Mouse (Mus musculus) thymus, postnatal 0 days (tissue): ENCODE results near the gene Taf10. TPM values are rescaled to one million over a fixed set of nuclear protein-coding genes. Genes with fewer than 3 reads are reported as not detected.
A peak's percentile ranks its signal among the peaks of the same experiment; 100 is the strongest.
"Not testable (repeated sequence)": the region's sequence is repeated elsewhere in the genome, so short reads cannot be mapped to it uniquely, and the experiment has no call there.

ENCODE experiments used
- DNase-seq: peaks from one replicate; pipeline ENCODE4 v3.0.0-alpha.2; 2015; ENCODE audit warnings: low spot score
- polyA plus RNA-seq: library from polyadenylated mRNA; unstranded; fragments of >200 nt; fragmentation: Nextera tagmentation; extraction: Ambion mirVana; gene quantifications from 2 replicates; pipeline ENCODE4 v1.2.1, GENCODE M21; 2015

The Taf10 gene
- polyA plus RNA-seq, 1 experiment from 2014 or later, result 206 TPM

DNA sequence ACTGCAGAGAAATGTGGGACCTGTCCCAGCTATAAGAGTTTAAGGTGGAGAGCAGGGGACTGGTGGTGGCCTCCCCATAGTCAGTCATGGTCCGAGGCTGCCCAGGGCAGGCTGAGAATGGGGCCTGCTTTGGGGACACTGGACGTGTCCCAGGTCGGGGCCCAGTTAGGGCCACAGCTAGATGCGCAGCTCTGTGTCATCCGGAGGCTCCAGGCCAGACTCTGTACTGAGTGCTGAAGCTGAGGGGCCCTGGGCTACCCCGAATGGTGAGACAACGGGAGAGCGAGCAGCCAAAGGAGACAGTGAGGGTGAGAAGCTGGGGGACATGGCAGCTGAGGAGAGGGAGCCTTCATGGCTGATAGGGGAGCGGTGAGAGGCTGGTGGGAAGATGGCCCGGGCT, 9.1 kb upstream of the Taf10 start:
- DNase-seq, result no peak

DNA sequence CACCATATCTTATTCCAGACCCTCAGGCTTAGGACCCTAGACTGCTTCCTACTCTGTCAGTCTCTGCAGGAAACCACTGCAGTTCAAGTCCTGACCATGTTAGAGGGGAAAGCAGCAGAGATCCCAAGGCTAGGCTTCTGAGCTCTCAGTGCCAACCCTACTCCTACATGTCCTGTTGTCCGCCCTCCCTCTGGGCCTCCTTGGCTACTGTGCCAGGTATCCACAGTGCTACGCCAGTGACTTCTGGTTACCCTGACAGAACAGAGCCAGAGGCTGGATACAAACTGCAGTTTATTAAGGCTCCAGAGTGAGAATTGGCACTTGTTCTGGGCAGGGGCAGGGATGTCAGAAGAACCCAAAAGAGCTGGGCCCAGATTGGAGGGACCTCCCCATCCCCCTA, 8.6 kb upstream of the Taf10 start:
- no peak for DNase-seq

DNA sequence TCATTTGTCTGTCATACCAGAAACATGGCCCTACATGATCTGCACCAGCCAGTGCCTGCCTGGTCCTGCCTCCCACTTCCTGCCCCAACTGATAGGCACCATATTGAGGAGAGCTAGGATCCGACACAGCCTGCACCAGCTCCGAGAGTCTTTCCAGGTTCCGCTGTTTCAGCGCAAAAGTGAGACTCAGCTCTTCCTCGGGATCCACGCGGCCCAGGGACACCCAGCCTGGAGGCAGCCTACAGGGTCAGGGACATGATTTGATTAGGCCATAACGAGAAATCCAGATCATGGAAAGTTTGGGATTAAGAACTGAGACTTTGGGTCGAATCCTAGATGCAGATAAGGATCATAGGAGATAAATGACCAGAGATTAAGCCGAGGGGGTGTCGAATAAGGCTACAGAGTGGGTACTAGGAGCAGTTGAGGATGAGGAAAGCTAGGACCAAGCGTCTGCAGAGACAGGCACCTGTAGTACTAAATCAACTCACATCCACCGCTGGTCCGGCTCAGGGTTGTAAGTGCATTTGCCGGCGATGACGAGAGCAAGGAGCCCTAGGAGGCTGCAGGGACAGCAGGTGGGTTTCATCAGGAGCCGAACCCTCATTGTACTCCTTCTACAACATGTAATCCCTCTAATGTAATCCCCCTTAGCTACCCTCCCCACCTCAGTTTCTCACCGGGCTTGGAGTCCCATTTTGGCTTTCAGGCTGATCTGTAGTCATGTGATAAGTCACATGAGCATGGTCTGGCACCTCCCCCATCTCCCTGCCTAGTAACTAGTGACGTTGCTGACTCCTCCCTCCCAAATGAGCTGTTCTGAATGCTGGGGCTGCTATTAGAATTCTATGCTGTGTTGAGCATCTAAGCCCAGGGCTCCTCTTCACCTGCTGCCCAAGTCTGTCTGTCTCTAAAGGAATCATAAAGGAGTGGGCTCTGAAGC, 7.6 kb upstream of the Taf10 start, which contains the start of gene Tpp1:
Tpp1 (minus strand) TSS at position 745 of the 943 bp plus-strand sequence.
- peak; percentile 92 for DNase-seq

DNA sequence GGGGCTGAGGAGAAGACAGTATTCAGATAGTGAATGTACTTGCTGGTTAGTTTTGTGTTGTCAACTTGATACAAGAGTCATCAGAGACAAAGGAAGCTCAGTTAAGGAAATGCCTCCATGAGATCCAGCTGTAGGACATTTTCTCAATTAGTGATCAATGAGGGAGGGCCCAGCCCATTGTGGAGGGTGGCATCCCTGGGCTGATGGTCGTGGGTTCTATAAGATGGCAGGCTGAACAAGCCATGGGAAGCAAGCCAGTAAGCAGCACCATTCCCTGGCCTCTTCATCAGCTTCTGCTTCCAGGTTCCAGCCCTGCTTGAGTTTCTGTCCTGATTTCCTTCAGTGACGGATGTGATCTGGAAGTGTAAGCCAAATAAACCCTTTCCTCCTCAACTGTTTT, 3.6 kb upstream of the Taf10 start:
- DNase-seq, result no peak

DNA sequence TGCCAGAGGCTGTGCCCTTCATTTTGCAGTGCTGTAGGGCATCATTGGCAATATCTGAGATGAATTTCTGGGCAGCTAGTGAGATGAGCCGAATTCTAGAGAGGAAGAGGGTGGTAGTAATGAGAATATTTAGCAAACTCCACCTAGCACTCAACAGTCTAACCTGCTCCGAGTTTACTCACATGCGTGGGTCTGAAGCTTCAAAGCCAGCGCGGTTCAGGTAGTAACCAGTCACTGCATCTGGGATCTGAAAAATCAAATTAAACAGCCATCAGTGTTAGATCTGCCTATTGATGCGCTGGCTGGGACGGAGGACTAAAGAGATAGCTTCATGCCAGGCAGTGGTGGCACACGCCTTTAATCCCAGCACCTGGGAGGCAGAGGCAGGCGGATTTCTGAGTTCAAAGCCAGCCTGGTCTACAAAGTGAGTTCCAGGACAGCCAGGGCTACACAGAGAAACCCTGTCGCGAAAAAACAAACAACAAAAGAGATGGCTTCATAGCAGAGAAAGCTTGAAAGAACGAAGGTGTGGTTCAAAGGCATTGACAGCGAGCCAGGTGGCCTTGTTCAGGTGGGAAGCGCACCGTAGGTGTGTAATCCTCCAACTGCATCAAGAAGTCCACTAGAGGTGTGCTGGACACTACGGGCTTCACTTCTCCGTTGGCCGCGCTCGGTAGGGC, 775 bp downstream of the Taf10 start:
- not testable (repeated sequence) for DNase-seq

DNA sequence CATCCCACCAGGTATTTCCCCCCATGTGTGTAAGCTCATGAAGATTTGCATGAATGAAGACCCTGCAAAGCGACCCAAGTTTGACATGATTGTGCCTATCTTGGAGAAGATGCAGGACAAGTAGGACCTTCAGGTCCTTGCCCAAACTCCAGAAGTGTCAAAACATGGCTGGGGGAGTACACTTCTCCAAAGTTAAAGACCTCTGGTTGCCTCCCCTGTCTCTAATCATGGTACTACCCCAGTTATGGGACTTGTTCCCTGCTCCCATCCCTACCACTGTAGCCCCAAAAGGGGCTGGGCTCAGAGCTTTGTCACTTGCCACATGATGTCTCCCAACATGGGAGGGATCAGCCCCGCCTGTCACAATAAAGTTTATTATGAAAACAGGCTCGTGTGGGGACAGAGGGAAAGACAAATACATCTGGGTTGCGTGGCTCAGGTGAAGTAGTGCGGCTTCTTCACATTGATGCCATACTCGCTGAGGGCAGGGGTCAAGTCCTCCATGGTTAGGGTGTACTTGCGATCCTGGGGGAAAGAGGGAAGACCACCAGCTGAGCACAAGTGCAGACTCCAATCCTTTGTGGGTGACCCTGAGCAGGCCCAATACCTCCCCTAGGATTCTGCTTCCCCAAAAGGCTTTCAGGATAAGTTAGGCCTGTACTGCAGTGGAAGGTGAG, 1.5 kb downstream of the Taf10 start:
- DNase-seq, result not testable (repeated sequence)

DNA sequence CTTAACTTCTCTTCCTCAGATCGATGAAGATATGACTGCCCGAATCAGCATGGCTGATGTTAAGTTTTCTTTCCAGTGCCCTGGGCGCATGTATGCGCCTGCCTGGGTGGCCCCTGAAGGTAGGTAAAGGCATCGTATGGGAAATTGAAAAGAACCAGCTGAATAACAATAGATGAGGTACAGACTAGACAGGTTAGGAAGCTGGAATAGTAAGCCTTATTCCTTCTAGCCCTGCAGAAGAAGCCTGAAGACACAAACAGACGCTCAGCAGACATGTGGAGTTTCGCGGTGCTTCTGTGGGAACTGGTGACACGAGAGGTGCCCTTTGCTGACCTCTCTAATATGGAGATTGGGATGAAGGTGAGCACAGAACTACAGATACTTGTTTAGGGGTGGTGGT, 2.2 kb downstream of the Taf10 start:
- DNase-seq, result no peak

DNA sequence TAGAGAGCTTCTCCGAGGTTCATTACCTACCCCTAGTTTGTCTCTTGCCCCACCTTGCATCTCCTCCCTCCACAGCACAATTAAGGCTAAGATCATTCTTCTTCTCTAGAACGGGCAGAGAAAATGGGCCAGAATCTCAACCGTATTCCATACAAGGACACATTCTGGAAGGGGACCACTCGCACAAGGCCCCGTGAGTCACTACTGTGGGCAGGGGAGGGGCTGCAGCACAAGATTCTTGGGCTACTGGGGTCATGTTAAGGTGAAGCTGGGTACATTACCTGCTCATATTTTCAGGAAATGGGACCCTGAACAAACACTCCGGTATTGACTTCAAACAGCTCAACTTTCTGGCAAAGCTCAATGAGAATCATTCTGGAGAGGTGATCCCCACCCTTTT, 3.3 kb downstream of the Taf10 start:
- no peak for DNase-seq

DNA sequence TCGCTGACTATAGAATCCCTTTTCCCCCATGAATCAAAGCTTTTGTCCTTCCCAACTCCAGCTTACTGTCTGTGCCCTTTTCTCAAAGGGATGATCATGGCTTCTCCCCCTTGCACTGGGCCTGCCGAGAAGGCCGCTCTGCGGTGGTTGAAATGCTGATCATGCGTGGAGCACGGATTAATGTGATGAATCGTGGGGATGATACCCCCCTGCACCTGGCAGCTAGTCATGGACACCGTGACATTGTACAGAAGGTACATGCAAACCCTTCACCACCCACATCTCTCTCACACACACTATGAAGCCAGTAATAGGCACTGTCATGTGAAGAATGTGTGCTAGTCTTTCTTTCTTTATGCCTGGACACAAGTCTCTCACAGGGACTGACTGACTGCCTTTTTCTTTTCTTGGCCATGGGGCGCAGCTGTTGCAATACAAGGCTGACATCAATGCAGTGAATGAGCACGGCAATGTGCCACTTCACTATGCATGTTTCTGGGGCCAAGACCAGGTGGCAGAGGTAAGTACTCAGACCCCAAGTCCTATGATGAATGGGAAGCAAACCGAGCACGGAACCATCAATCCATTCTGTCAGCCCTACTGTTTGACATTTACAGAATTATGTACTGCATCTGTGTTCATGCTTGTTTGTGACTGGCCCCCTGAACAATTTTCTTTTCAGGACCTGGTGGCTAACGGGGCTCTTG, 3.9 kb downstream of the Taf10 start:
- DNase-seq, result no peak

DNA sequence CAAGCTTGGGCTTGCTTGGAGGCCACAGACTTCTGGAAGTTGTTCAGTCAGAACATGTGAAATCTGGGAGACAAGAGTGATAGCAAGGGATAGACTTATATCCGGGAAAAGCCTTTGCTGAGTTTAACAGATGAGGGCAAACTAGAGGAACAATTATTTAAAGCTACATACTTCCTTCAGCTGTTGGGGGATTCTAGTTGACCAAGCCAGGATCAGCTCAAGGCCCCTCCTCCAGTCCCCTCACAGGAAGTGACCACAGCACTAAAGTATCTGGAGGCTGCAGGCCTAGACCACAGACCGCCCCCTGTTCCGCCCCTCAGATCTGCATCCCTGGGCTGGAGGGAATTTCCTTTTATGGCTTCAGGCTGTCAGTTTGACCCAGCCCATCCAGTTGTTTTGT, 5.2 kb downstream of the Taf10 start:
- no peak for DNase-seq

DNA sequence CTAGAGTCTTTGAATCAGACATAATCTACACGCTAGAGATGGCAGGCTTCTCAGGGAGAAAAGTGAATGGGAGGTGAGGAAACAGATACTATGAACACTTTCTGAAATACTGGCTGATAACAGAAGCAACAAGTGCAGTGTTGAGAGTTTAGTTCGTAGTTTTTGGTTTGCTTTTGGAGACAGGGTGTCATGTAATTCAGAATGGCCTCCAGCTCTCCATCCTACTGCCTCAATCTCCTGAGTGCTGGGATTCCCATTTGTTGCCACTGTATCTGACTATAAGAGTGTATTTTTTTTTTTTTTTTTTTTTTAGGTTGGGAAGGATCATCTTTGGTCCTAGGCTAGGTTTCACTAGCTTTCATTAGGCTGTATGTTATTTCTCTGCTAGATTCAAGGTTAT, 5.9 kb downstream of the Taf10 start:
- no peak for DNase-seq

DNA sequence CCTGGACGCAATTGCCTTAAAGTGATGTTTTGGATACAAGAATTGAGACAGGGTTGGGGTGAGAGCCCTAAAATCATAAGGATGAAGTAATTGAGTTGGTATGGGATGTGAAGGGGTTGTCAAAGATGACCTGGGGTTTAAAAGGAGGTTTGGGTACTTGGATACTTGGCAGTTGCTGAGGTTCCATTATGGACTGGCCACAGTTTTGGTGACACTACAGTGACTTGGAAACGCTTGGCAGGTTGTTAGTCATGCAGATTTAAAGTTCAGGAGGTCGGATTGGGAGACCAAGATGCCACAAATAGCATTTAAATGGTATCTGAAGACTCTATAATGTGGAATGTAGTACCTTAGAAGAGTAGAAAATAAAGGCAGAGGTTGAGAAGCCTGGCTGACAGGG, 6.5 kb downstream of the Taf10 start:
- DNase-seq, result no peak

DNA sequence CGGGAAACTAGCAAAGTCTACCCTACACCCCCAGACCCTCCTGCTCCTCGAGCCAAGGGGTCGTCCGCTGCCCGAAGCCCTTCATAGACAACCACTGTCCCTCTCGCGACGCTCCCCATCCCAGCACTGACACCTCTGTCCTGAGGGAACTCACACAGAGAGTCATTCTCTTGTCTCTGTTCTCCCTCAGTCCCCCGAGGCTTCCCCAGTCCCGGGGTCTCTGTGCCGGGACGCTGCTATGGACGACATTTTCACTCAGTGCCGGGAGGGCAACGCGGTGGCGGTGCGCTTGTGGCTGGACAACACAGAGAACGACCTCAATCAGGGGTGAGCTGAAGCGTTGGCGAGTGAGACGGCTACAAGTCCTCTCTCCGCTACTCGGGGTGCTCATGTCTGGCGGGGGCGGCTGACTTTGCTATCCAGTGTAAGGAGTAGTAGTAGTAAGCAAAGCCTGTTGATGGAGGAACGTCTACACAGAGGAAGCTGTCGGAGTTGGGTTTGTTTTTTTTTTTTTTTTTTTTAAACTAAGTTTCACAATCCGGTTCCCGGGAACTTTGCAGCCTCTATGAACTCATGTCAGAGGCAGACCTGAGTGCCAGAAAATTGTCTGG, 7.1 kb downstream of the Taf10 start, which contains the start of gene Rrp8:
Rrp8 (minus strand) TSS at position 475 of the 611 bp plus-strand sequence.
- peak; percentile 31 for DNase-seq

DNA sequence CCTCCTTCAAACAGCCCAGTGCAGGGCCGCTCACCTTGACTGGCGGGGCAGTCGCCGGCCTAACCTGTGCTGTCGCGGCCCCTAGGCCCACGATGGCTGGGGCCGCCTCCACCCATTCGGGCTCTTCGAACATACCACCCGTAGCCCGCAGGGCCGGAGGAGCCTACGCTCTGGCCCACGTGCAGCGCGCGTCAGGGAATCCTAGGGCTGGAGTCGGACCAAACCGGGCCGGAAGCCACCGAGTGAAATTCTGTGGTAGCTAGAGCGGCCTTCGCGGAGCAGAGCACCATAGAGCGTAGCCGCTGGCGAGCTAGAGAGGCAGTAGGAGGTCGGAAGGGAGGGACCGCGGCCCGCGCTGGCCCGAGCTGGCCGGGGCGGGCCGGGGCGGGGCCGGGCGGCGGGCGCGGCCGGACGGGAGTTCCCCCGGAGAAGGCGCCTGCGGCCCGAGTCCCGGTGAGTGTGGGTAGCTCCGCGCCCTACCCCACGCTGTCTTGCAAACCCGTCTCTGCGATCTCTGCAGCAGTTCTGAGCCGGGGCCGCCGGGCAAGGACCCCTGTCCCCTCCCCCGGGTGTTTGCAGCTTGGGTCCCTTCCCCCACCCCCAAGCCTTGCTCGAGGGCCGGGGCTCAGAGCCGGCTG, 7.8 kb downstream of the Taf10 start, which contains the start of gene Ilk:
Ilk (plus strand) TSS at position 329 of the 638 bp plus-strand sequence.
- DNase-seq, result peak; percentile 83

DNA sequence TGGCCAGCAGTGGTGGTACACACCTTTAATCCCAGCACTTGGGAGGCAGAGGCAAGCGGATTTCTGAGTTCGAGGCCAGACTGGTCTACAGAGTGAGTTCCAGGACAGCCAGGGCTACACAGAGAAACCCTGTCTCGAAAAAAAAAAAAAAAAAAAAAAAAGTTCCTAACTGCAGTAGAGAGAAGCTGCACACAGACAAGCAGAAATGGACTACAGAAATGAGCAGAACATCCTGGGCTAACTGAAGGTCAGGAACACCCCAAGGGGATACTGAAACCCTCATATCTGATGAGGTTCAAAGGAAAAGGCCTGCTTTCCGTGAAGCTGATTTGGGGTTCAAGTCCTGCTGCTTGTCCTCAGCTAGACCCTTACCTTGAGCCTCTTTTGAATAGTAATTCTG, 8.7 kb downstream of the Taf10 start:
- not testable (repeated sequence) for DNase-seq

DNA sequence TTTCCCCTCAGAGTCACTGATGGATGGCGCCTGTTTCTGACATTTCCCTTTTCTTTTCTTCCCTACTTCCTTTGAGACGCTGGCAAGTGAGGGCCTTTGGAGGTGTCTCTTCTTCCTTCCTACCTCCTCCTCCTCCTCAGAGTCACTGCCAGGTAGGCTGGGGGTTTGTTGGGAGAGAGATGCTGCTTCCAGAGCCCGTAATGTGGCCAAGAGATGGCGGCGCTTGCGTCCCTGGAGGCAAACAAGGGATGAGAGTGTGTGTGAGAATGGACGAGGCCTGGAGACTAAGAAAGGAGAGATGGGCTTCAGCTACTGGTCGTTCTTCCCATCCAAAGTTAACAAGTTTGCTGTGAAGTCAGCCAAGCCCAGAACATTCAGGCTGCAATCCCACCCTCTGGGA, 9.3 kb downstream of the Taf10 start:
- no peak for DNase-seq

DNA sequence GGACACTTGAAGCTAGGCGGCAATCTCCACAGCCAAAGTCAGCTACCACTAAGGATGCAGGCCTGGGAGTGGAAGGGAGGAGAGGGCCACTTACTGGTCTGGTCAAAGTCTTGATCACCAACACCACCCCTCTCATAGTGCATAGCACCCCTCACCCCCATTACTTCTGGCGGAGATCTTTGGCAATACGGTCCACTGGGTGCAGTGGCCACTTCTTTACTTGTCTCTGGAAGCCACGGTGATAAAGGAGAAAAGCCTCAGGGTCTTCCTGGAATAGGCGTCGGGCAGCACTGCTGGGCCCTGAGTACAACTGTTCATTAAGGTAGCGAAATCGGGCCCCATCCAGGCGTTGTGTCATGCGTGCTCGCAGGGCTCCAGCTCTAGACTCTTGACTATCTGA, 10.3 kb downstream of the Taf10 start:
- DNase-seq, result no peak

DNA sequence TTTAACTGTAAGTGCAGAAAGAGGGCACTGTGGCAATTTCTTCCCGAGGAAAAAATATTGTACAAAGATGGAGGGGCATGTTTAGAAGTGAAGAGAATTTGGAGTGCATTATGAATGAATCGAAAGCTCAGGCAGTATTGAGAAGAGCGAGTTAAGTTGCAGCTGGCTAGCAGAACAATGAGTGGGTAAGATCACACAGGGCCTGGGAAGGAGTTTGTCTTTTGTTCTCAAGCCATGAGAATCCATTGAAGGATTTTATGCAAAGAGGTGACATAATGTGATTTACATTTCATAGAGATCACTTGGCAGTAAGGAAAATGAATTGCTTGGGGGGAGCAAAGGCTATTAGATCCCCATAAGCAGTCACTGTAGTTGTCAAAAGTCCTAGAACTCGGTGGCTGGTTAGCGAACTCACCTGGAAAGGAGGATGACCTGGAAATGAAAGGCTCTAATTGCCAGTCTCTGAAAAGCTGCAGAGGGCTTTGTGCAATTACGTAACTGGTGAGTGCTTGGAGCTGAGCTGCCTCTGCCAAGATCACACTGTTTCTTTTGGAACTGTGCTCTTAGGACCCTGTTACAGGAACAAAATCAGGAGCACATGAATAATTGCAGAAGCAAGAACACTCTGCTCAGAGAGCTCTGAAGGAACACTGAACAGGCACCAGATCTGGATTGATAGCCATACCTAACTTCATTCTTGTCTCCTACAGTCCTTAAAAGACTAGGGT, 15.3 kb downstream of the Taf10 start:
- DNase-seq, result no peak

DNA sequence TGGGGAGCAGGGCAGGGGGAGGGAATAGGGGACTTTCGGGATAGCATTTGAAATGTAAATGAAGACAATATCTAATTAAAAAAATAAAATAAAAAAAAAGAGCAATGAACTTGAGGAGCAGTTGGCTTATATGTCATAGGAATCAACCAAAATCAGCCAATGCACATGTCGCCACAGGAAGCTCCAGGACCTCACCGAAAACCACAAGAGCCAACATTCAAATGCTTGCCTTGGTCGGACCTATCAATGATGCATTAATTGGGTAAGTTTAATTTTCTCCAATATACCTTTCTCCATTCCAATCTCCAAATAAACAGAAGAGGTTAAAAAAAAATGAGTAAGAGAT, 17.2 kb downstream of the Taf10 start:
- no peak for DNase-seq
